Mouse (Mus musculus) cerebellum, adult 2 months (tissue): ENCODE measurements around the gene Clasp1. TPM values are rescaled to one million over a fixed set of nuclear protein-coding genes. Genes with fewer than 3 reads are reported as not detected.

Experiments used
- DNase-seq, 2 experiments: peaks; one replicate each; pipeline ENCODE4 v3.0.0; 2021
- H3K27ac ChIP-seq: fragments of 200-500 bp; 2 replicates; pipeline ENCODE4 v1.5.1; 2012; ENCODE audit warnings: low read length, control low read depth, inconsistent platforms; ENCODE audit not compliant: insufficient read depth
- H3K27me3 ChIP-seq: fragments of 200-500 bp; 2 replicates; pipeline ENCODE4 v1.6.1; 2012; ENCODE audit warnings: inconsistent platforms, mild to moderate bottlenecking, low read length, moderate library complexity; ENCODE audit not compliant: control insufficient read depth, insufficient read depth
- H3K4me1 ChIP-seq: fragments of 200-500 bp; 2 replicates; pipeline ENCODE4 v1.6.1; 2011; ENCODE audit warnings: low read length; ENCODE audit not compliant: control insufficient read depth, insufficient read depth
- H3K4me3 ChIP-seq: fragments of 200-500 bp; replicated peaks from 2 replicates; pipeline ENCODE3; 2011; ENCODE audit warnings: mild to moderate bottlenecking, low read depth, low read length, control low read depth; ENCODE audit not compliant: insufficient read depth
- CTCF ChIP-seq: fragments of 200-500 bp; IDR thresholded peaks from 2 replicates; pipeline ENCODE4 v1.5.1; 2011; ENCODE audit warnings: low read depth, mild to moderate bottlenecking, control low read depth, low read length, moderate library complexity, borderline replicate concordance; ENCODE audit not compliant: insufficient read depth
- POLR2A ChIP-seq: fragments of 200-500 bp; IDR thresholded peaks from 2 replicates; pipeline ENCODE4 v1.6.1; 2011; ENCODE audit warnings: low read length, control low read depth, borderline replicate concordance; ENCODE audit not compliant: insufficient read depth
- WGBS: fragments of 180-500 bp; shearing (Covaris S2); methylation state at CpG from one replicate; pipeline ENCODE4 v1.1.7; 2018; 5-methylcytosine and 5-hydroxymethylcytosine counted together
- polyA plus RNA-seq: library from polyadenylated mRNA; depleted of rRNA; stranded (reverse); fragments of >200 nt; gene quantifications from 2 replicates; pipeline ENCODE4 v1.2.3, GENCODE M21; 2012

Gene Clasp1
- polyA plus RNA-seq, 1 experiment: 63.7 TPM

DNA sequence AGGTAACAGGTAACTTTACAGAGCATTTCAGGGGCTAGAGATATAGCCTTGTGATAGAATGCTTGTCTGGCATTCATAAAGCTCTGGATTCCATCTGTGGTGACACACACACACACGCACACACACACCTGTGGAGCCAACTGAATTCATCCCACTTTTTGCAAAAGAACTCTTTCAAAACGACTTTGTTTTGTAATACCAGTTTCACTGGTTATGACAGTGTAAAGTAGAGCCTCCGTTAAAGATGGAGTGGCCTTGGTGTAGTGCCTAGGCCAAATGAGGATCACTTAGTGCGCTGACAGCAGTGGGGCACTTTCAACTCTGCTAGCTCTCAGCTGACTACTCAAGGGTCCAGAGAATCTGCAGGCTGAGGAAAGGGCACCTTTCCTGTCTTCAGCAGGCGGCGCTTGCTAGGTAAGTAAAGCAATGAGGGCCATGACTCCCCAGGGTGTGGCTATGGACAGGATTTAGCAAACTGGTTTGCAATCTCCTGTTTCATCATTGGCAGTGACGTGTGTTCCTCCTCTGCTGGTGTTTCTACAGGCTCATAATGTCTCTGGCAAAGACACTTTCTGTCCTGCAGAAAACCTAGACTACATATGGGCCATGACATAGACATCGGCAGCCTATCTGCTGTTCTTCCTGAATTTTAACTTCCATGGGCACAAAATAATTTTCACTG, 8.6 kb upstream of the Clasp1 start:
- DNase-seq: no peak
- Histone ChIP-seq H3K27me3 (no peaks in the 10 kb centered on the region), H3K4me1 (no peaks in the 10 kb centered on the region), H3K27ac (no peak overlapping the region), H3K4me3 (no peak overlapping the region)
- TF ChIP-seq POLR2A (no peak), CTCF (no peak)
- 76% methylated on average over 8 of the region's 8 CpGs for whole genome bisulfite sequencing

DNA sequence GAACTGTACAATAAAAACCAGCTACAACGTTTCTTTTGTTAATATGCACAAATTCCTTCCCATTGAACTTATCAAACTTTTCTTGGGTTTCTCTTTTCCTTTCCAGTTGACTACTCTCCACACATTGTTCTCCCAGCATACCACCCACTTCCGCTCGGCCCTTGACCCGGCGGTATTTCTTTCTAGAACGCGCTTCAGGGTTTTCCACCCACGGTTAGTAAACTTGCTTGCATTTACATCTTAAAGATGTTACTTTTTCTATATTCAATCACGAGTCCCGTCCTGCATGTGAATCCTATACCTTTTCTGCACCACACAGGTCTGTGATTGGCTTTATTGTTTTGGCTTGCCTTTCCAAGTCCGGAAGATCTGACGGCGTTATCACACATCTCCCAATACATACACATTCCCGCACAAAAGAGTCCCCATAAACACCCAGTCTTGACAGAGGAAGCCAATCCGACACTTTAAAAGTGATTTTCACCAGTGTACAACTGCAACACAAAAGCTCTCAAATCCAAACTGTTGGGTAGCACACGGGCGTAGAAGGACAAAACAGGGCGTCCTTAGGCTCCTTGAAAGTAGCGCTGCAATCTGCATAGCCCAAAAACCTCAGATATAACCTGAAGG, 616 bp upstream of the Clasp1 start:
- WGBS: 1% methylated on average over 19 of the region's 19 CpGs
- DNase-seq: peak; percentile 61 to 74
- TF ChIP-seq POLR2A: no peak
- TF ChIP-seq CTCF: no peak
- Histone ChIP-seq H3K27me3 (0 out of 2 replicates have a peak, but pooled peaks cover 1% of the 10 kb centered on the region), H3K27ac (peak overlapping the region; percentile 24; the same call in 1 of the 2 replicates), H3K4me3 (peak overlapping the region; percentile 77), H3K4me1 (no peaks in the 10 kb centered on the region; the same call in 1 of the 2 replicates)

DNA sequence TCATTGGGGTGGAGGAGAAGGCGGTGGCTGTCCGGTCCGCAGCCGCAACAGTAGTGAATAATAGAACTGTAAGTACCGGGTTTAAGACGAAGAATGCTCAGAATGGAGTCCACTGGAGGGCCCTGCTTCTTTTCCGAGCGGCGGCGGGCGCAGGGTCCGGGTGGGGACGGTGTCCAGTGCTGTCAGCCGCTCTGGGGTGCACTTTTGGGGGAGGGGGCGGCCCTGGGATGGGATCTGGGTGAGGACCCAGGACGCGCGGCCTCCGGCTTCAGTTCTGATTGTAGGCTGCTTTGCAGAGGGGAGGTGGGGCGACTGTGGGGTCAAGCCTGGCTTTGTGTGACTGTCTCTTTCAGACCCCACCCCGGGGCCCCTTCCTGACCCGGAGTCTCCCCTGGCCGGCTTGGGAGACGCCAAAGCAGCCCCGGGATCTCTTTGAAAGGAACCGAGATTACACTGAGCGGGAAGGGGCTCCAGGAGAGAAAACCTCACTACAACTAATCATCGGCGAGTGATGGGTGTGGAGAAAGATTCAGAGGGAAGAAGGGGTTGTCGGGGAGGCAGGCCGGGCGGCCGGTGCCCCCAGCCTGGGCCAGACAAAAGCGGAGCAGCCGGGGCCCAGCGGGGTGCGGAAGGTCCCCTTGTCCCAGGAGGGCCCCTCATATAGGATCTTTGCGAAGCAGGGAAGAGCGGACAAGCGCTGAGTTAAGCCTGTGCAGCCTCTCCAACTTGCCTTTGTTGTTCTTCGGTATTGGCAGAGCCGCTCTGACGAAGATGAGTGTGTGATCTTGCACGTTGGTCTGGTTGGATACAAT, 802 bp downstream of the Clasp1 start:
- no peaks in the 10 kb centered on the region; the same call in 1 of the 2 replicates for H3K4me1 ChIP-seq
- peak in 1 of 2 experiments; percentile 48 for DNase-seq
- TF ChIP-seq POLR2A (peak; percentile 46; the same call in 1 of the 2 replicates), CTCF (no peak)
- 1% methylated on average over 44 of the region's 44 CpGs for WGBS
- peak overlapping the region; percentile 62 for H3K27ac ChIP-seq
- 0 out of 2 replicates have a peak, but pooled peaks cover 1% of the 10 kb centered on the region for H3K27me3 ChIP-seq
- peak overlapping the region; percentile 77 for H3K4me3 ChIP-seq

DNA sequence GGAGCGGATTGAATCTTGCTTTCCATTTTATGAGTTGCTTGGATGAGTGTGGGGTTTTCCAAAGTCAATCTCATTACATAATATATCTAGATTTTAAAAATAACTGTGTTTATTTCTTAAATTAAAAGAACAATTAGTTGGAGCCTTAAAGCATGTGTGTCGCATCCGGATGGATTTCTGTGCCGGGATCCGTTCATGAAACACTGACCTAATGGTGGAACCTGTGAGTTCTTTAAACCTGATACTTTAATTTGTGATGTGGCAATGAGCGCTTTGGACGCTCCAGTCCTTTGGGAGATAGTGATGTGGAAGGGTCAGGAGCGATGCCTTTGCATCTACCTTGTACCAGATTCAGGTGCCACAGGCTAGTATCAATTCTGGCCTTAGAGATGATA, 1.4 kb downstream of the Clasp1 start:
- WGBS: 8% methylated on average over 8 of the region's 8 CpGs
- no peak overlapping the region for H3K27ac ChIP-seq
- H3K4me1 ChIP-seq: no peaks in the 10 kb centered on the region; the same call in 1 of the 2 replicates
- peak overlapping the region; percentile 77 for H3K4me3 ChIP-seq
- DNase-seq: peak in 1 of 2 experiments; percentile 20
- TF ChIP-seq POLR2A: no peak
- TF ChIP-seq CTCF: no peak
- H3K27me3 ChIP-seq: 0 out of 2 replicates have a peak, but pooled peaks cover 1% of the 10 kb centered on the region

DNA sequence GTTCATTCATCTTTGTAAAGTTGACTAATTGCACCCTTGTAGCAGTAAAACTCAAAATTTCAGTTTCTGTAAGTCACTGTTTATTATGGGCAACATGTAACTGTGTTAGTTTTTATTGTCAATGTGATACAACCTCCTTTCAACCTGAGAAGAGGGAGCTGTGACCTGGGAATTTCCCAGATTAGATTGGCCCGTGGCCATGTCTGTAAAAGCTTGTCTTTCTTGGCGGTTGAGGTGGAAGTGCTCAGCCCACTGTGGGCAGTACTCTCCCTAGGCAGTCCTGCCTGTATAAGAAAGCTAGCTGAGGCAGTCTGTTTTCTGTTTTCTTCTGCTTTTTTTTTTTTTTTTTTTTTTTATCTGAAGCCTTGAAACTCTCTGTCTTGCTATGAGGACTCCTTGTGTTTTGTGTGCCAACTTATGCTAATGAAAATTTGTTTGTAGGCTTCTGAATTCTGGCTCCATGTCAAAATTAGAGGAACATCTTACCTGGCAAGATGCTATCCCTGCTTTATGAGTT, 2.1 kb downstream of the Clasp1 start:
- Histone ChIP-seq H3K27ac (no peak overlapping the region), H3K27me3 (0 out of 2 replicates have a peak, but pooled peaks cover 1% of the 10 kb centered on the region), H3K4me1 (no peaks in the 10 kb centered on the region; the same call in 1 of the 2 replicates), H3K4me3 (no peak overlapping the region)
- DNase-seq: peak in 1 of 2 experiments; percentile 24
- 59% methylated on average over 2 of the region's 2 CpGs for WGBS
- TF ChIP-seq POLR2A (no peak), CTCF (no peak)

DNA sequence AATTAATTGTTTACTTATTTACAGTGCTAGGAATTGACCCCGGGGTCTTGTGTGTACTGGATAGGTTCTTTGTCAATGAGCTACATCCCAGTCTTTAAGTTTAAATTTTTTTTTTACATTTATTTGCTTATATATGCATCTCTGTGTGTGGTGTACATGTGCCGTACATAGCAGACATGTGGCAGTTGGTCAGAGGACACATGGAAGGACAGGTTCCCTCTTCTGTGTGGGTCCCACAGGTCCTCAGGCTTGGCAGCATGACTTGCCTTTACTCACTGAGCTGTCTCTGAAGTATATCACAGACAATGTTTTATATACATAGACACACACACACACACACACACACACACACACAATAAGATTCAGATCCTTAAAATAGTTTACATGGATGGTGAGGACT, 3.4 kb downstream of the Clasp1 start:
- WGBS: 87% methylated on average over 2 of the region's 2 CpGs
- Histone ChIP-seq H3K4me3 (no peak overlapping the region), H3K27me3 (0 out of 2 replicates have a peak, but pooled peaks cover 1% of the 10 kb centered on the region), H3K4me1 (no peaks in the 10 kb centered on the region; the same call in 1 of the 2 replicates), H3K27ac (no peak overlapping the region)
- TF ChIP-seq POLR2A (no peak), CTCF (no peak)
- no peak for DNase-seq

DNA sequence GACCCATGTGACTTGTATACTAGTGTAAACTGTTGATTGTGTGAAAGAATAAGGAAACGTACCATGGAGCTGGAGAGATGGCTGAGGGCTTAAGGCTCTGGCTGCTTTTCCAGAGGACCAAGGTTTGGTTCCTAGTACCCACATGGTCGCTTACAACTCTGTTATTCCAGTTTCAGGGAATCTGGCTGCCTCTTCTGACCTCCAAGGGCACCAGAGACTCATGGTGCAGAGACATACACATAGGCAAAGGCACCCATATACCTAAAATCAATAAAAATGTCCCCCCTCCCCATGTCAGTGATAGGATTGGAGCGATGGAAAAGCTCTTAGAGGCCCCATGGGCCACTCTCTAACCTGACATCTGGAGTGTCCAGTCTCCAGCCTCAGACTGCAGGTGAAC, 5.1 kb downstream of the Clasp1 start:
- Histone ChIP-seq H3K27ac (no peak overlapping the region), H3K4me1 (no peaks in the 10 kb centered on the region; the same call in 1 of the 2 replicates), H3K27me3 (0 out of 2 replicates have a peak, but pooled peaks cover 1% of the 10 kb centered on the region), H3K4me3 (no peak overlapping the region)
- 92% methylated on average over 3 of the region's 3 CpGs for WGBS
- TF ChIP-seq CTCF: no peak
- TF ChIP-seq POLR2A: no peak
- no peak for DNase-seq
